Mouse (Mus musculus): ENCODE data around the gene Fcrl5.

DNA sequence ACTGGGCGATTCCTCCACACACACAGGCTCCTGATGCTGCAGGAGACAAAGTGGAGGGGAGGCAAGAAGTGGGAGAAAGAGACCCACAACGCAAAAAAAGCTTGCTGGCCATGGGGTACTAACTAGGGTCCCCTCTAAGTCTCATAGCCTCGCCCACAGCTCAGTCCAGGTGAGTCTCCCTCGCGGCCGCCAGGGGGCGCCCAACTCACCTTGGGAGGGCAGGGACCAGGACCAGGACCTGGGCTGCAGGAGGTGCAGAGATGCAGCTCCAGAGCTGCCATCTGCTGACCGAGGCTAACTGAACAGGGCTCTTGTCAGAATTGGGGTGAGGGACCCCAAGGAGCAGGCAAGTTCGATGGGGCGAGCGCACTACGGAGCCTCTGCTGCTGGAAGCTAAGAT lies 24.4 kb upstream of the Fcrl5 start:
- peak; percentile 86 for TF ChIP-seq CTCF (IDR thresholded peaks at IDR 0.05; ENCODE audit: low read depth)
- no peak for TF ChIP-seq EP300 (optimal IDR thresholded peaks at IDR 0.05)

Measured in stomach, postnatal 0 days (tissue).